Mouse (Mus musculus): ENCODE results near the gene Gp1ba. TPM values are rescaled to one million over a fixed set of nuclear protein-coding genes. Genes with fewer than 3 reads are reported as not detected.

Gene Gp1ba
- polyA plus RNA-seq, 3 experiments from 2014 or later, result 0.17 to 0.69 (median 0.21) TPM

DNA sequence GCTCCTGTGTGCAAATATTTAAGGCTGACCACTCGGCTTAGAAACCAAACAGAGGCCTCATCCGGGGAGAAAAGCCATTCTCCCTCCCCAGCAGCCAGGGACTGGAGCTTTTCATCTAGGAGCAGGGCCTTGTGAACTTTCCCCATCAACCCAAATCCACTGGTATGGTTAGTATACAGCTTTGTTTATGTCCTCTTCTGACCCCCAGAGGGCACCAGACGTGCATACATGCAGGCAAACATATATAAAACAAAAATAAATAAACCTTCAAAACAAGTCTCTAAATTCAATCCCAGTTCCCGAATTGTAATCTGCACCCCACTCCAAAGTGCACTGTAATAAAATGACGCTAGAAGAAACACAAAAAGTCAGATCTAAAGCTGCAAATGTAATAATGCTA, 9.4 kb upstream of the Gp1ba start:
- ATAC-seq, result no peak

DNA sequence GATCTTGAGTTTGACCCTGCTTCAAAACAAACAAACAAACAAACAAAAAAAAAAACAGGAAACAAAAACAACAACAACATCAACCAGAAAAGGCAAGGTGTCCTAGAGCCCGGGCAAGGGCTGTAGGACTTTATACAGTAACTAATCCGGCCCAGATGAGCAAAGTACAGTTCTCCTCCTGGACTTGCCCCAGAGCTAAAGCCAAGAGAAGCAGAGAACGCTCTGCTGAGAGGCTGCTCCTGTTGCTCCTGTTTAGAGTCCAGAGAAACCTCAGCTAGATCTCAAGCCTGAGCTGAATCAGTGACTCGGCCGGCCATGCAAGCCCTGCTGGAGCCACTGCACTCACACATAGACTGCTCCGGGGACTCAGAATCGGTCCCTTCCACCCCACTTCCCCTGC, 8.8 kb upstream of the Gp1ba start:
- no peak for ATAC-seq

DNA sequence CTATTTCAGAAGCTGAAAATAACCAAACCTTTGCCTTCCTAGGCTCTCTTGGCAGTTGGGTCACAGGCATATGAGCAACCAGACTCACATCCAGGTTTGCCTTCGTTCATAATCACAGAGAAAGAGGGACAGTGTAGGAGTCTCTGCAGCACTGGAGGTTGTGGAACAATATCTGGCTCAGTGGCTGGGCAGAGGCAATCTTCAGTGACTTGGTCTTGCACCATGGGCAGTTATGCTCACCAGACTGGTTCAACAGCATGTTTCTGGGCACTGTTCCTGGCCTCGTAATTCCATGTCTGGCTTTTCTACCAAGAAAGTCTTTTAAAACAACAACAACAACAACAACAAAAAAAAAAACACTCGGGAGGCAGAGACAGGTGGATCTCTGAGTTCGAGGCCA, 3.3 kb upstream of the Gp1ba start:
- ATAC-seq, result no peak

DNA sequence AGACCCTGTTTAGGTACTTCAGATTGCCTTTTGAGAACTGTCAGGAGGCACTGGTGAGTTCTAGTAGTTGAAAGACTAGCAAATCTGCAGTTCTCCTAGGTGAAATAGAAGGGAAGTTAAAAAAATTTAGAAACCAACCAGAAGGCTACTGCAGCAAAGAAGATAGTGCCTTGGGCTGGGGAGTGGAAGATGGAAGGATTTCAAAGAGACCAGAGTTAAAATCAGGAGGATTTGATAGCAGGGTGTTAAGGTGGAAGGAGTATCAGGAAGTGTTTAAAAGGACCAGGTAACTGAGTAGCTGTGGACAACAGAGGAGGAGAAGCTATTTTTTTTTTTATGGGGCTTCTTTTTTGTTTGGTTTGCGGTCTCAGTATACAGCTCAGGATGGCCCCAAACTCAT, 1.2 kb upstream of the Gp1ba start:
- no peak for ATAC-seq

DNA sequence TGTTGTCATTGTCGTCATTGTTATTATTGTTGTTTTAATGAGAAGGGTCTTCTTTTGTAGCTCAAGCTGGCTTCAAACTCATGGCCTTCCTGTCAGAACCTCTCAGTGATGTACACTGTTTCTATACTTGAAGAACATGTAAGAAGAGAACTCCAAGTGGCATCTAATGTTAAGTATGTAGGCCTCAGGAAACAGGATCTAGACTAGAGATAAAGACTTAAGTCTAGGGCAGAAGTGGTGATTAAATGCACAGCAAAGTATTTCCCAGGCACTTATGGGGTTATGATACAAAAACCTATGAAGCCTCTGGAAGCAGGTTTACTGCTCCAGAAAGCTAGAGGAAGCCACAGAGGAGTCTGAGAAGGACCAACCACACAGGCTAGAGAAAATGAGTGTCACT, 629 bp upstream of the Gp1ba start:
- no peak for ATAC-seq

DNA sequence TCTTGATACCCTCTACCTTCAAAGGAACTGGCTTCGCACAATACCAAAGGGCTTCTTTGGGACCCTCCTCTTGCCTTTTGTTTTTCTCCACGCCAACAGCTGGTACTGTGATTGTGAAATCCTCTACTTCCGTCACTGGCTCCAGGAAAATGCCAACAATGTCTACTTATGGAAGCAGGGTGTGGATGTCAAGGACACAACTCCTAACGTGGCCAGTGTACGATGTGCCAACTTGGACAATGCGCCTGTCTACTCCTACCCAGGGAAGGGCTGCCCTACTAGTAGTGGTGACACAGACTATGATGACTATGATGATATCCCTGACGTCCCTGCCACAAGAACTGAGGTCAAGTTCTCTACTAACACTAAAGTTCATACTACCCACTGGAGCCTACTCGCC, 1.1 kb downstream of the Gp1ba start:
- ATAC-seq, result no peak

DNA sequence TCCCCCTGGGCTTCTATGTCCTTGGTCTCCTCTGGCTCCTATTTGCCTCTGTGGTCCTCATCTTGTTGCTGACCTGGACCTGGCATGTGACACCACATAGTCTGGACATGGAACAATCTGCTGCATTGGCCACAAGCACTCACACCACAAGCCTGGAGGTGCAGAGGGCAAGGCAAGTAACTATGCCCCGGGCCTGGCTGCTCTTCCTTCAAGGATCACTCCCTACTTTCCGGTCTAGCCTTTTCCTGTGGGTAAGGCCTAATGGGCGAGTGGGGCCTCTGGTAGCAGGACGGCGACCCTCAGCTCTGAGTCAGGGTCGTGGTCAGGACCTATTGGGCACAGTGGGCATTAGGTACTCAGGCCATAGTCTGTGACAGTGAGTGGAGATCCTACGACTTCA, 2.3 kb downstream of the Gp1ba start:
- ATAC-seq, result no peak

DNA sequence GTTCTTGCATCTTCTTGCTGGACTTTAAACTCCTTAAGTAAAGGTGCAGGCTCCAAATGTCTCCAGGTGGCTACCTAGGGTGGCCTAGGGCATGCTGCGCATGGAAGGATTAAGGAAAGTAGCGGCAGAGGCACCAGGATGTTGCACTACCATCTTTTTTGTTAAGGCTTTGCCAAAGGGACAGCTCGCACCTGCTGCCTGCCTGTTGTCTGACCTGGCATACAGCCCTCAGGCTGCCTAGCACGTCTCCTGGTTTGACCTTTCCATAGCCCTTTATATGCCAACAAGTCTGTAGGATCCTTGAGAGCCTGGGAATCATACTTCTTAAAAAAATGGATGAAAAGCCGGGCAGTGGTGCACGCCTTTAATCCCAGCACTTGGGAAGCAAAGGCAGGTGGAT, 4.1 kb downstream of the Gp1ba start:
- ATAC-seq, result no peak

DNA sequence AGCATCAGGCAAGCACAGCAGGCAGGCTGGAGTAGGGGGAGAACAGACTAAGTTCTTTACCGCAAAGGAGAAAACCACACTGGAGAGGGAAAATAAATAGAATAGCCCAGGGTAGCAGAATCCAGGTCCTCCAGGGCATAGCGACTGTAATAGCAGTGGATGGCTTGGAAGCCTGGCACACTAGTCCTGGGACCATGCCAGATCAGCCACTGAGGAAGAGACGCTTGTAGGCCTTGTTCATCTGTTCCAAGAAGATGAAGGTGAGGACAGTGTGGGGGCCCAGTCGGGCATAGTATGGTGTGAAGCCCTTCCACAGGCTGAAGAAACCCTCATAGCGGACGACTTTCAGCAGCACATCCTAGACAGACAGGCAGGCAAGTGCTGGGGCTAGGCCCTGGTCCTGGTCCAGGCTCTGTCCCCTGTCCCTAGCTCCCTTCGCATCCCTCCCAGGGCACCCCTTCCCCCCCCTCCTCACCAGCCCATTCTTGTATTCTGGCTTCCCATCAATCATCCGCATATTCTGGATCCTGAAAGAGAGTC, 5.7 kb downstream of the Gp1ba start:
- ATAC-seq, result no peak

DNA sequence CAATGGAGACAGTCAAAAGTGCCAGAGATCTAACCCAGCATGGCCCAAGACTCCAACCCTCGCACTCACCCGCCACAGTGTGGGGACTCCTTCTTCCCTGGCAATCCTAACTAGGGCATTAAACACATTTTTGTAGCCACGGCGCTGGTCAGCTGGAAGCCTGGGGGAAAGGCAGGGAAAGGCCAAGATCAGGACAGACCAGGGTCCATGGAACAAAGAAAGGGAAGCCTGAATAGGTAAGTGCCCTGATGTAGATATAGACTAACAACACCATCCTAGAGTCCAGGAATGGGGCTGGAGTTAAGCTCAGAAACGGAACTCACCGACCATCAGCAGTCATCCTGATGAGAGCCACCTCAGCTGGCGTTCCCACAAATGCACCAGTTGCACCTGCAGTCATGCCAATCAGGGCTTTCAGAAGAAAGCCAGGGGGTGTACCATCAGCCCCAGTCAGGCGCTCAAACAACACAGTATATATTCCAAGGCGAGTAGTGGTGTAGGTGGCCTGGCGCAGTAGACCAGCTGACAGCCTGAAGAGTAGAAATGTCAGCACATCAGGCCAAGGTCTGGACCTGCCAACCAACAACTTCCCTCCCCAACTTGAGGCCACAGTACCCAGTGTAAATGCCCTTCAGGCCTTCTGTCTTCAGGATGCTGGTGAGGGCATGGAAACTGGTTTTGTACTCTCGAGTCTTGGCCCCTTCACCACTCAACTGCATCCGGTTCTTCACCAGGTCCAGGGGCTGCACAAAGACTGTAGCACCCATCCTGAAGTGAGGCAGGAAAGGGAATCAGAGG, 6.7 kb downstream of the Gp1ba start:
- ATAC-seq, result no peak

DNA sequence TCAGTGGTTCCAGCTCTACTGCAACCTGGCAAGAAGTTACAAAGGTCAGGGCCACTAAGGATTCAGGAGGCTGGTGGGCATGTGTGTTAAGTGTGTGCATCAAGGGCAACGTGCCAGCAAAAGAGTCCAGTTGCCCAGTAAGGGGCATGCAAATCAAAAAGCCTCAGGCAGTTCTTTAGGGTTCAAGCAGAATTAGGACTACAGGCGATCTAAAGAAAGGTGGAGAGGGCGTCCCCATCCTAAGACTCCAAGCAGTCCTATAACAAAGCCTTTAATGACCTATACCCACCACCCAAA, 7.3 kb downstream of the Gp1ba start:
- ATAC-seq, result no peak

DNA sequence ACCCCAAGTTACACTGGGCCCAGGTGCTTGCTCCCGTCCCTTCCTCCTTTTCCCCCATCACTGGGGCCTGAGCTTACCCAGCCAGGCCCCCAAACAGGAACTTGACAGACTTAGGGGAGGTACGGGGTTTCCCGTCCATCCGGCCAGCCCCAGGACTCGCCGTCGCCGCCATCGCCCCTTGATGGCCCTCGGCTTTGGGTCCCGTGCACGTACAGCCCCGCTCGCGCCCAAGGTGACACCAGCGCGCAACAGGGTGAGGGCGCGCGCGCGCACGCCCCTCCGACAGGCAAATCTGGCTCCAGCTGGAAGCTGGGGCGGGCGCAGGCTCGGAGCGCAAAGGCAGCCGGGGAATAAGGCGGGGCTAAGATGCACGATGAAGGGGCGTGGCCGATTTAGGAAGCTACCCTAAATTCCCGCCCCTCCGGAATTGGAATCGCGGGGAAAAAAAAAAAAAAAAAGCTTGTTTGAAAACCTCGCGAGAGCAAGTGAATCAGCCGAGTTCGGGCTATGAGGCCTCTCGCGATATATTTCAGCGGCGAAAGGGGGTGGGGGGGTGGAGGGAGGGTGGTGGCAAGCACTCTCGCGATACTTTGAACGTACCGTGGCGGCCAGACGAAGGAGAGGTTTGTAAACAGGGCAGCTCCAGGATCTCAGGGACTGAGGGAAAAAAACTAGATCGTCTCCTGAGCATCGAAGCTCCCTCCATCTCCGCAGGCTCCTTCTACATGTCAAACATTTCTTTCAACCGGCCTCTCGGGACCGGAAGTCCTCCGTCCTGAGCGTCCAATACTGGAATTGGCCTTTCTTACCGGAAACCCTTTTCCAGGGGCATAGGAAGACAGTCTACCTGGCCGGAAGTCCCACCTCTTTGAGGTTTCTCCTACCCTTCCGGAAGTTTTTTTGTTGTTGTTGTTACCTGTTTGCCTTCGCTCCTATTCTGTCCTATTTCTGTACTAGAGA, 8.0 kb downstream of the Gp1ba start, which contains the start of the genes Rnf167 and Slc25a11:
TSS of gene Rnf167 (plus strand) at position 545 of the 960 bp plus-strand sequence.
TSS of gene Slc25a11 (minus strand) at position 789 of the 960 bp plus-strand sequence.
- peak; percentile 77 for ATAC-seq

DNA sequence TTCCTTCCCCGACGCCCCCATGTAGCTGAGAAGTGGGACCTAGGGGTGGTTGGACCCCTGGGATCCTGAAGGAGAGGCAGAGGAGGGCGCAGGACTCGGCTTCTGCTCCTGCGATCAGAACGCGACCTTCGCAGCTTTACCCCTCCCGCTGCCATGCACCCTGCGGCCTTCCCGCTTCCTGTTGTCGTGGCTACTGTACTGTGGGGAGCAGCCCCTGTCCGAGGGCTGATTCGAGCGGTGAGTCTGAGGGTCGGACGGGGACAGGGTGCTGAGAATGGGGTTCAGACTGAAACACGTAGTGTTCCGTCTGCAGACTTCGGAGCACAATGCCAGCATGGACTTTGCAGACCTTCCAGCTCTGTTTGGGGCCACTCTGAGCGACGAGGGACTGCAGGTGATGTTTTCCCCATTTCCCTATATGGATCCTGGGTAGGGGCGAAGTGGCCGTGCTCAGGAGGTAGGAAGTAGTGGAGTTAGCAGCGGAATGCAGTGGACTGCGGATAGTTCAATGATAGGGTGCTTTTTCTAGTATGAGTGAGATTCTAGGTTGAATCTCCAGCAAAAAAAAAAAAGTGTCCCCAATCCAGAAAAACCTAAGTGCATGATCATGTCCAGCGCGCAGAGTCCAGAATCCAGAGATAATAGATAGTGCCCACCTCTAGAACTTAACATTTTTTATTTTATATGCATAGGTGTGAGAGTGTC, 8.9 kb downstream of the Gp1ba start:
- no peak for ATAC-seq

DNA sequence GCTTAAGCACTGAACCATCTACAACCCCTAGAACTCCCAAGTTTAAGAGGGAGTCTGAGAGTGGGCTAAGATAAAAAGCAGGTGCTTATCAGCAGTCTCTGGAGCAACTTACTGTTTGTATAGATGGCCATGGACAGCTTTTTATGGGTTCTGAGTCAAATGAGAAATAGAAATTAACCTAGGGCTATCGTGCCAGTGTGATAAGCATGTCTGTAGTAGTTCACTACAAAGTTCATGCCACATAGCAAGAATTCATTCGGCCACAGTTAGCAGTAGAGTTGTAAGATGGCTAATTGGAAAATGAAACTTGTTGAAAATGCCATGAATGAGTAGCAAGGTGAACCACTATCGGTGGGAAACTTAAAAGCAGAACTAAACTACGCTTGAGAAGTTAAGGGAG, 9.6 kb downstream of the Gp1ba start:
- ATAC-seq, result no peak

DNA sequence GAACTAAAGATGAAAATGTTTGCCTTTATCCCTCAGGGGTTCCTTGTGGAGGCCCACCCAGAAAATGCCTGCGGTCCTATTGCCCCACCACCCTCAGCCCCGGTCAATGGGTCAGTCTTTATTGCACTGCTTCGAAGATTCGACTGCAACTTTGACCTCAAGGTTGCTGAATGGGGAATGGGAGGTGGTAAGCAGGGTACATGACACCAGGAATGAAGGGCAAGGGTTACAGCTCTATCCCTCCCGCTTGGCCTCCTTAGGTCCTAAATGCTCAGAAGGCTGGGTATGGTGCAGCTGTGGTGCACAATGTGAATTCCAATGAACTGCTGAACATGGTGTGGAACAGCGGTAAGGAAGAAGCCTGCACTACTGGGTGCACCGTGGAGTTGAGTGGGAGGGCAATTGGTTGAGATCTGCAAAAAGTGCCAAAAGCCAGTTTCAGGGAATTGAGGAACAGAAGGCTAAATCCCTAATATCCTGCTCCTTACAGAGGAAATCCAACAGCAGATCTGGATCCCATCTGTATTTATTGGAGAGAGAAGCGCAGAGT, 10.3 kb downstream of the Gp1ba start:
- ATAC-seq, result no peak

DNA sequence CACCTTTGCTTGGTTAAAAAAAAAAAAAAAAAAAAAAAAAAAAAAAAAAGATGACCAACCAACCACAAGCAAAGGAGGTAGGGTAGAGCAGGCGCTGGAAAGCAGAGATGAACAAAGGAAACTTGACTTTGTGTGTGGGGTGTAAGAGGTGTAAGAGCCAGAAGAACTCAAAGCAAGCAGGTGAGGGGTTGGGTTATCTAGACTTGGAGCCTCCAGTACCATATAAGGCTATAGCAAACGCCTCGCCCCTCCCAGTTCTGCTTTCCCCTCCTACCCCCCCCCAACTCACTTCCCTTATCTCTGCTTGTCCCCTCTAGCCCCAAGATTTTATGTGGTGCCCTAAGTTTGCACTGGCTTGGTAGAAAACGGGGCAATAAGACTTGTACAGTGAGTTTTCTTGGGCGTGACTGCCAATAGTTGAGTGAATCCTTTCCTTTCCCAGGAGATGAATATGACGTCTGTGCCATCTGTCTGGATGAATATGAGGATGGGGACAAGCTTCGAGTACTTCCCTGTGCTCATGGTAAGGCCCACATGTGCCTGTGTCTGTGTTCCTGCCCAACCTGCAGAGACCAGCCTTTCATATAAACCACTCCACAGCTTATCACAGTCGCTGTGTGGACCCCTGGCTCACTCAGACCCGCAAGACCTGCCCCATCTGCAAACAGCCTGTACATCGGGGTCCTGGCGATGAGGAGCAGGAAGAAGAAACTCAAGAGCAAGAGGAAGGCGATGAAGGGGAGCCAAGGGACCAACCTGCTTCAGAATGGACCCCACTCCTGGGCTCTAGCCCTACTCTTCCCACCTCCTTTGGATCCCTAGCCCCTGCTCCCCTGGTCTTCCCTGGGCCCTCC, 11.6 kb downstream of the Gp1ba start:
- ATAC-seq, result peak; percentile 49

DNA sequence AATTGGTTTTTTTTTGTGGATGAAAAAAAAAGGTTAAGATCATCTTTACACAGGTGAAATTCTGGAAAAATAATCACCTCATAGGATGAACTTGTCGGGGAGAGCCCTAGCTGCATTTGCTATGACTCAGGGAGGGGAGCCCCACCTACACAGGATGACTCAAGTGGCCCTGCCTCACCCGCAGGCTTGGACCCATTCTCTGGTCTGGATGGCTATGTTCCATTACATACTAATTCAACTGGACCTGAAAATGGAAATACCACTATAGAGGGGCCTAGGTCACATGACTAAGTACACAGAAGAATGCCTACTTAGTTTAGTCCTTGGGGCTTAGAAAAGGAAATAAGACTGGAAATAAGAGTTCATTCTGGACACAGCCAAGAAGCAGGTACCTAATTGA, 12.5 kb downstream of the Gp1ba start:
- ATAC-seq, result no peak

DNA sequence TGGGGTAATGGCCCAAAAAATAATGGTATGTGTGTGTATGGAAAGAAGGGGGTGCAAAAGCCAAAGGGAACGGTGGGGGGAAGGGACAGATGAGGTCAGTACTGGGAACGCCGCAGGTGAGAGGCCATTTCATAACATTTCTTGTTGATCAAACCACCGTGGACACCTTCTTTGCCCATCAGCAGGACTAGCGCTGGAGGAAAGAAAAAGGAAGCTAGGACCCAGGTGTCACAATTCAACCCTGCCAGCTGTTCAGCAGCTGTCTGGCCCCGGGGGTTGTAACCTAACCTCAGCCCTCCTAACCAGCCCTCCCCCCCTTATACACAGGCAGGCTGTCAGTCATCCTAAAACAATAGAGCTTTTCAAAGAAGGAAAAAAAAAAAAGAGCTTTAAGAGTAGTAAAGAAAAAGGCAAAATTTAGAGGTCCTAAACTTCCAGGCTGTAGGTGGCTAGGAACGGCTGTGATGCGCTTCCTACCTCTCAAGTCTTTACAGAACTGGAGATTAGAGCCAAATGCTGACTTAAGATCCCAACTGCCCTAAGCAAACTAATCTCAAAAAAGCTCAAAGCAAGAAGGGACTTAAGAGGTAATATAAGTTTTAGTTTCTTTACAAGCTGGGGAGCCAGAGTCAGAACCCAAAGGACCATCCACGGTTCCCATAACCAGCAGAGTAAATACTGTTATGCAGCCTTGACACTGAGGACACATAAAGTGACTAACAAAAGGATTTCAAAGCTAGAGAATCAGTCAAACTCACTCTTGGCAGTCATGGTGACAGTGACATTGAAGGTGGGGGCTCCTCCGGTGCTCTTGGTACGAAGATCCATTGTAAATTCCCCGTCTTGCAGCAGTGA, 13.3 kb downstream of the Gp1ba start:
- no peak for ATAC-seq

DNA sequence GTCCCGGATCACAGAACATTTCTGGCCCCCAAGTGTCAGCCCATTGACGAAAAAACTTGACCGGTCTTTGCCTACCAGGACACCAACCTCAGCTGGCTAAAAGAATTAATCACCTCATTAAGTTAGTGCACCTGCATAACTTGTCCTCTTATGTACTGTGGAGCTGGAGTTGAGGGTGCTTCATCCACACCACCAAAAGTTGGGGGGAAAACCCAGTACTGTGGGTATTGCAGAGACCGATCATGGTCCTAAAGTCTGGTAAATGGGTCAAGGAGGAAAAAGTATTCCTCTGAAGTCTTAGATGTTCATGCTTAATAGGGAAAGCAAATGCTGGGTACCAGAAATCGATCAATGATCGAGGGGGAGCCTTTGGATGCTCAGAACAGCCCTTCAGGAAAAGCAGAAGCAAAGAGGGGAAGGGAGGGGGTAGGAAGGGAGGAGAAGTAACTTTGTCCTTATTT, 14.0 kb downstream of the Gp1ba start:
- no peak for ATAC-seq
